Mouse (Mus musculus) monocyte, adult 2 months (primary cell): Measurements from ENCODE around the gene Tmprss4.

Source experiments
- DNase-seq, 2 experiments: peaks; one replicate each; pipeline ENCODE4 v3.0.0; 2022; ENCODE audit warnings: low spot score in 2 of 2, low read depth in 1 of 2

The Tmprss4 gene

DNA sequence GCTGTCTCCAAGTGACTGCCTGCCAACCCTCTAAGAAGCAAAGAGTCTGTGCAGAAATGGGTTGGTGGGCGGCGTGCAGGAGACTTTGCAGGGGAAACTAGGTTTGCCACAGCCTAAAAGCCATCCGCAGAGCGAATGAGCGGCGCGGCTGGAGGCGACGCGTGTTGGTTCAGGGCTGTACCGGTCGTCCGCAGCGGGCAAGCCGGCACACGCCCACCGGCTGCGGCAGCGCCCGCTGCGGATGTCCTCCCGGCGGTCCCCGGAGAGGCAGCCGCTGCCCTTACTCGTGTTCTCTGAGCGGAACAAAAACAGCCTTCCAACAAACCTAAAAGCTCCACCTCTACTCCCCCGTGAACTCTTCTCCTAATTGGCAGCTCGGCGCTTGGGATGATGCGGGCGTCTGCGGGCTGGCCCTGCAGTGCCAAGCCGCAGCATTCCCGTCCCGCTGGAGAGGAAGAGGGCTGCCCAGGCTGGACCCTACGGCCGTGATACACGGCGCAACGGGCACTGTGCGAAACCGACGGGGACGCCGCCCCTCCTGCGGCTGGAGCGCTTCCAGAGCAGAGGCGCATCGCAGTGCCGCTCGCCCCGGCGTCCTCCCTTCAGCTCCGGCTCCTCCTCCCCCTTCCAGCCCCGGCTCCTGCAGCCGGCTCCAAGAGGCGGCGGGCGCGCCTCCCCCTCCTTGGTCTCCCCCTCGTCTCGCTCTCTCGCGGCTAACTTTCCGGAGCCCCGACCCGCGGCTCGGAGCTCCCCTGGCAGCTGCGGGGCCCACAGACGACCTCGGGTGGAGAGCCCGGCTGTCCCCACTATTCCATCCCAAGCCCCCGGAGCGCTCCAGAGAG, 65.5 kb downstream of the Tmprss4 start, which contains the start of gene Scn4b:
Scn4b (plus strand) TSS at position 205 of the 842 bp plus-strand sequence.
- DNase-seq, result no peak

DNA sequence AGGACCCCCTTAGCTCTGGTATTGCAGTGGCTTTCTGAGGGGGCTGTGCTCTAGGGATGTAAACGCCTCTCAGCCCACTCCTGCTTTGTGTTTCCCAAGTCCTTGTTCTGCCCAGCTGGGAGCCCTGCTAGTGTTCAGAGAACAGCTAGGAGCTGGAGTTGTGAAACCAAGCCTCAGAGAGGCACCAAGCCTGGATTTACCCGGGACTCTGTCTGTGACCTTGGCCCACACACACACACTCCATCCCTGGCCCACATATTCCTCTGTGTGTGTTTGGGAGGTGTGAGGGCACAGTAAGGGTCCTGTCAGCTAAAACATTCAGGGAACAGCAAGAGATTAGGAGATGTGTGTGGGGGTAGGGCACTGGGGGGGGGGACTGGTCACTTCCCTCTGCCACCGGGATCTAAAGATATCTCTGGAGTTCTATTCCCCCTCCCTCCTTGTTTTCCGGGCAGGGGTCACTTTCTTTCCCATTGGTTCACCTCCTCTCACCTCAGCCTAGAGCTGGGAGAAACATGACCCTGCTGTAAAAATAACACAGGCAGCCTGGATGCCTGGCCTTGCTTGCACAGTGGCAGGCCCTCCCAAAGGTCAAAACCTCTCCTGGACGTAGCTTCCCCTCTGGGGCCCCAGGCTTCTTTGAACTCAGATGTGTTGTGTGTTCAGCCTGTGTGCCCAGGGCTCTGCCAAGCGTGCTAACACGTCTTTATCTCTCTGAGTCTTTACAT, 67.3 kb downstream of the Tmprss4 start:
- no peak for DNase-seq

DNA sequence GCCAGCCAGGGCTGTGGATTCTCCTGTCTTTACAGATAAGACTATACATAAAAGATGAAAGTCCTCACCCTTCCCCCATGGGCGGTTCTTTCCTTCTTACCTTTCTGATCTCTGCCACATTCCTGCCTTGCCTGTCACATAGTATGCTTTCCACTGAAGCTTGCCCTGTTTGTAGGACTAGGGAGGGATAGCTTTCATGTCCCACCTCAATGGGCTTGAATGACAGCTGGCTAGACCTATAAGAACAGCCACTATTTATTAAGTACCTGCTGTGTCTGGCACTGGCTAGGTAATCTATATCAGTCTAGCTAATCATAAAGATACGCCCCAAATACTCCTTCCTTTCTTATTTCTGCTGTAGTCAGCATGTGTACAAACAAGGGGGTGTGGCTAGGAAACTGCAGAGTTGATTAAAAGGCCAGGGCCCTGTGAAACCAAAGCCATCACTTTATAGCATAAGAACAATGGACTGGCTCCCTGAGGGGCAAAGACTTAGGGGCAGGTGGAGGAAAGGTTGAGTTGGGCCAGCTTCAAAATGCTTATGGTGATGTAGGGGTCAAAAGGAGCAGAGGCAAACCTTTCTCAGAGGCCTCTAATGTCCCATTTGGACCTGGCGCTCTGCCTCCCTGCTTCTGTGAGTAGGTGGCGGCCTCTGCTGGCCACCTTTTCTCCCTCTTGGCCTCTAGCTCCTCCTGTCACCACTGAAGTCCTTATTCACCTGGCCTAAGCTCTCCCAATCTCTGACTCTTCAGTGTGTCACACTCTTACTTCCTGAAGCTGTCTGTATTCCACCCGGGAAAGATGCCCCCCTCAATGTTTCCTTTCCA, 70.2 kb downstream of the Tmprss4 start:
- peak in 1 of 2 experiments; percentile 30 for DNase-seq

DNA sequence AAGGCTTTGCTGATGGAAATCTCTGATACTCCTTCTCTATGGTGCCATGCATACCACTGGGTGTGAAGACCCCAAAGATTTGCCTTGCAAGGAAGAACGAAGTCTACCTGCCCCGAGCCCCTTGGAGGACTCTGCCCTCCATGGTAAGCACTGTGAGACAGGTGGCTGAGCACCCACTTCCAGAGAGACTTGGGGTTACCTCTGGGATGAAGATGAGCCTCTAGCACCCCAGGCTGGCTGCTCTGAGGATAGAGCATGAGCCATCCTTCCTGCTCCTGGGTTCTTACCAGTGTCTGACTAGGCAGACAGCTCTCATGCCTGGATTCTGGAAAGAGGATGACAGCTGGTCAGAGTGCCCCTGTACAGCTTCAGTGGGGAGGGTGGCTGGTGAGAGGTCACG, 73.8 kb downstream of the Tmprss4 start:
- DNase-seq, result no peak

DNA sequence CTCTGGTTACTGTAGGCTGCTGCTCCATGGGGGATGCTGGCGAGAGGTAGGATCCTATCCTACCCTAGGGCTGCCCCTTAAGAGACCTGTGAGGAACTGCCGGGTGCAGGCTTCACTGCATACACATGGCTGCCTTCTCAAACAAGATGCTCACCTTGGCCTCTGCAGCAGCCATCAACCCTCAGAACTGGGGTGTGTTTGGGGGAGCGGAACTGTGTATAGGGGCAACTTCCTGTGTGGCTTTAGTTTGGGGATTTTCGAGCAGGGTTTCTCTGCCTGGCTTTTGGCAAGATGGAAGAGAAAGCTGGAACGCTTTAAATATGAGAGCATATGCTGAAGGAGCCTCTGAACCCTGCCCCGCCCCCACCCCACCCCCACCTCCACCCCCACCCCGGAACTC, 77.0 kb downstream of the Tmprss4 start:
- DNase-seq, result no peak

DNA sequence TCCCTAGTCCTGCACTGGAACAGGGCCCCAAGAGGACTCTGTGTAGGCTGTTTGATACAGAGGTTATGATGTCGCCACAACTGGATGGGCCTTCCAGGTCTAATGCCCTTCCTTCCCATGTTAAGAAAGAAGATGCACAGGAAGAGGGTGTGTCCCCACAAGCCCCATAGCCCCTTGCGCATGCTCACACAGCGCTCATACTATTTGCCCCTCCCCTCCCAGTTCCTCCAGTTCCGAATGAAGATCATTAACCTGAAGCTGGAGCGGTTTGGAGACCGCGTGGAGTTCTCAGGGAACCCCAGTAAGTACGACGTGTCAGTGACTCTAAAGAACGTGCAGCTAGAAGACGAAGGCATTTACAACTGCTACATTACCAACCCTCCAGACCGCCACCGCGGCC, 78.7 kb downstream of the Tmprss4 start:
- no peak for DNase-seq
